Mouse (Mus musculus) MN1 (cell line): ENCODE results near the gene Rps21.
"Not testable (repeated sequence)": the region's sequence is repeated elsewhere in the genome, so short reads cannot be mapped to it uniquely, and the experiment has no call there.

Source experiments
- DNase-seq: peaks from one replicate; pipeline ENCODE4 v3.0.0-alpha.2; 2016; ENCODE audit warnings: low spot score

Gene Rps21

GRCm38 (mm10) chr2:180258951-180259484 lies 1.8 kb downstream of the Rps21 start:
- not testable (repeated sequence) for DNase-seq

GRCm38 (mm10) chr2:180259826-180260609 lies 2.8 kb downstream of the Rps21 start:
- not testable (repeated sequence) for DNase-seq

GRCm38 (mm10) chr2:180260610-180261480 lies 3.7 kb downstream of the Rps21 start:
- no peak for DNase-seq

- no peak for DNase-seq
Measured at GRCm38 (mm10) chr2:180261901-180262300, 4.7 kb downstream of the Rps21 start.

GRCm38 (mm10) chr2:180262441-180262840 lies 5.3 kb downstream of the Rps21 start:
- no peak for DNase-seq

GRCm38 (mm10) chr2:180262891-180263290 lies 5.7 kb downstream of the Rps21 start:
- no peak for DNase-seq

GRCm38 (mm10) chr2:180267955-180268354 lies 10.8 kb downstream of the Rps21 start:
- DNase-seq: no peak

GRCm38 (mm10) chr2:180269329-180269728 lies 12.2 kb downstream of the Rps21 start:
- no peak for DNase-seq

- no peak for DNase-seq
Measured at GRCm38 (mm10) chr2:180270537-180271255, 13.5 kb downstream of the Rps21 start.

- DNase-seq: no peak
Measured at GRCm38 (mm10) chr2:180271804-180272395, 14.7 kb downstream of the Rps21 start.

GRCm38 (mm10) chr2:180272884-180273321 lies 15.7 kb downstream of the Rps21 start:
- DNase-seq: no peak

GRCm38 (mm10) chr2:180273394-180274244 lies 16.4 kb downstream of the Rps21 start, which contains the start of gene Cables2:
TSS of gene Cables2 (minus strand) at chr2:180273496.
- peak; percentile 99 for DNase-seq

- no peak for DNase-seq
Measured at GRCm38 (mm10) chr2:180274523-180274922, 17.3 kb downstream of the Rps21 start.

GRCm38 (mm10) chr2:180275836-180276235 lies 18.7 kb downstream of the Rps21 start:
- peak; percentile 89 for DNase-seq

GRCm38 (mm10) chr2:180276385-180276784 lies 19.2 kb downstream of the Rps21 start:
- no peak for DNase-seq

GRCm38 (mm10) chr2:180276851-180277259 lies 19.7 kb downstream of the Rps21 start:
- DNase-seq: no peak

- no peak for DNase-seq
Measured at GRCm38 (mm10) chr2:180277773-180278320, 20.7 kb downstream of the Rps21 start.

GRCm38 (mm10) chr2:180279321-180279720 lies 22.1 kb downstream of the Rps21 start:
- DNase-seq: no peak

GRCm38 (mm10) chr2:180288966-180289365 lies 31.8 kb downstream of the Rps21 start:
- no peak for DNase-seq

- no peak for DNase-seq
Measured at GRCm38 (mm10) chr2:180289440-180290108, 32.4 kb downstream of the Rps21 start, which contains the start of gene Rbbp8nl. TSS of gene Rbbp8nl (minus strand) at chr2:180289879.
